Mouse (Mus musculus) hindbrain, postnatal 0 days (tissue): ENCODE data around the gene Chn2. TPM values are rescaled to one million over a fixed set of nuclear protein-coding genes. Genes with fewer than 3 reads are reported as not detected.

Source experiments
- ATAC-seq: fragments of 200-750 bp; cut with Nextera tagmentation; 2 replicates; pipeline ENCODE4 v1.8.0; 2017; ENCODE audit warnings: mild to moderate bottlenecking, moderate TSS enrichment, moderate library complexity
- DNase-seq: peaks from one replicate; pipeline ENCODE4 v3.0.0-alpha.2; 2015; ENCODE audit warnings: low spot score
- H3K27ac ChIP-seq: fragments of 300-500 bp; sonication (generic); 2 replicates; pipeline ENCODE4 v1.5.1; 2014; ENCODE audit warnings: mild to moderate bottlenecking
- H3K27me3 ChIP-seq: fragments of 300-500 bp; sonication (generic); 2 replicates; pipeline ENCODE4 v1.6.1; 2014; ENCODE audit warnings: low read length, mixed read lengths; ENCODE audit not compliant: insufficient read depth
- H3K36me3 ChIP-seq: fragments of 300-500 bp; sonication (generic); 2 replicates; pipeline ENCODE4 v1.6.1; 2014; ENCODE audit warnings: low read length, mixed read lengths; ENCODE audit not compliant: insufficient read depth
- H3K4me1 ChIP-seq: fragments of 300-500 bp; sonication (generic); 2 replicates; pipeline ENCODE4 v1.6.1; 2014; ENCODE audit warnings: antibody characterized with exemption, low read length, mixed read lengths; ENCODE audit not compliant: insufficient read depth
- H3K4me2 ChIP-seq: fragments of 300-500 bp; sonication (generic); 2 replicates; pipeline ENCODE4 v1.6.1; 2014; ENCODE audit warnings: low read depth, mild to moderate bottlenecking, low read length, moderate library complexity, mixed read lengths
- H3K4me3 ChIP-seq: fragments of 300-500 bp; sonication (generic); 2 replicates; pipeline ENCODE4 v1.5.1; 2014; ENCODE audit warnings: low read length
- H3K9ac ChIP-seq: fragments of 300-500 bp; sonication (generic); replicated peaks from 2 replicates; pipeline ENCODE4 v1.6.1; 2014; ENCODE audit warnings: mild to moderate bottlenecking, low read length, moderate library complexity, mixed read lengths
- H3K9me3 ChIP-seq: fragments of 300-500 bp; sonication (generic); 2 replicates; pipeline ENCODE4 v1.6.1; 2016; ENCODE audit warnings: low read length, mixed read lengths
- CTCF ChIP-seq: IDR thresholded peaks from 2 replicates; pipeline ENCODE4 v1.5.1; 2016; ENCODE audit warnings: antibody characterized with exemption, control low read depth, low read depth
- WGBS: fragments of 180-500 bp; shearing (Covaris S2); extraction: QIAGEN DNeasy Blood & Tissue Kit; methylation state at CpG from one replicate; pipeline ENCODE4 v1.1.7; 2014; 5-methylcytosine and 5-hydroxymethylcytosine counted together
- polyA plus RNA-seq: library from polyadenylated mRNA; unstranded; fragments of >200 nt; fragmentation: Nextera tagmentation; extraction: Ambion mirVana; gene quantifications from 2 replicates; pipeline ENCODE4 v1.2.1, GENCODE M21; 2015
- total RNA-seq: library from RNA; depleted of rRNA; stranded (reverse); fragments of >200 nt; gene quantifications from 2 replicates; pipeline ENCODE4 v1.2.3, GENCODE M21; 2014

The Chn2 gene
- total and polyA plus RNA-seq, 2 experiments from 2014 or later = 21.2 to 43.8 TPM

GRCm38 (mm10) chr6:54278613-54279012 is 239.3 kb downstream of the Chn2 start:
- Histone ChIP-seq H3K4me1 (peaks cover 4% of the 10 kb centered on the region), H3K36me3 (no peaks in the 10 kb centered on the region), H3K27me3 (no peaks in the 10 kb centered on the region), H3K4me3 (no peak overlapping the region), H3K9me3 (no peaks in the 10 kb centered on the region), H3K27ac (no peak overlapping the region), H3K9ac (no peak overlapping the region), H3K4me2 (no peak overlapping the region)
- no peak for TF ChIP-seq CTCF
- ATAC-seq = no peak
- DNase-seq = no peak
- 75% methylated on average over 2 of the region's 2 CpGs for WGBS

- Histone ChIP-seq H3K4me3 (no peak overlapping the region), H3K27ac (no peak overlapping the region), H3K9ac (no peak overlapping the region), H3K4me1 (peaks cover 4% of the 10 kb centered on the region), H3K9me3 (no peaks in the 10 kb centered on the region), H3K36me3 (no peaks in the 10 kb centered on the region), H3K27me3 (no peaks in the 10 kb centered on the region), H3K4me2 (no peak overlapping the region)
- DNase-seq (no peak), ATAC-seq (no peak)
- TF ChIP-seq CTCF = no peak
- 81% methylated on average over 11 of the region's 11 CpGs for WGBS
Measured at GRCm38 (mm10) chr6:54279391-54279790, 240.0 kb downstream of the Chn2 start.

DNA sequence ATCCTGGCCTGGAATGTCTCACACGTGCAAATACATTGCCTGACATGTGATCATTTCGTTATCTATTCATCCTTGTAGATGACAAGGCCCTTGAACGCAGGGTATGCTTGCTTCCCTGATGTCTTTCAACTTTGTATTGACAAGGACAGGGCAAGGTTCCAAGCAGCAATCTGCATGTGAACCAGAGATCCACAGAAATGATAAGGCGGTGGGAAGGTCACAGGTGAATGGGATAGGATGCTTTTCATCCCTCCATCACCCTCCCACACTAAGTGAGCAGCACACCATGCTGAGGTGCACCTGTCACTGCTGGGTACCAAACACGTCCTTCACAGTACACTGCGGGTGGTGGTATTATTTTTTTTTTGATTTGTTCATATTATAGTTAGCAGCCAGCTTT is 240.9 kb downstream of the Chn2 start:
- WGBS = 78% methylated on average over 6 of the region's 6 CpGs
- H3K4me3 ChIP-seq = no peak overlapping the region
- H3K9me3 ChIP-seq = no peaks in the 10 kb centered on the region
- ATAC-seq (no peak), DNase-seq (no peak)
- H3K4me2 ChIP-seq = no peak overlapping the region
- H3K36me3 ChIP-seq = no peaks in the 10 kb centered on the region
- no peaks in the 10 kb centered on the region for H3K27me3 ChIP-seq
- TF ChIP-seq CTCF = no peak
- no peak overlapping the region for H3K27ac ChIP-seq
- peaks cover 4% of the 10 kb centered on the region for H3K4me1 ChIP-seq
- no peak overlapping the region for H3K9ac ChIP-seq

DNA sequence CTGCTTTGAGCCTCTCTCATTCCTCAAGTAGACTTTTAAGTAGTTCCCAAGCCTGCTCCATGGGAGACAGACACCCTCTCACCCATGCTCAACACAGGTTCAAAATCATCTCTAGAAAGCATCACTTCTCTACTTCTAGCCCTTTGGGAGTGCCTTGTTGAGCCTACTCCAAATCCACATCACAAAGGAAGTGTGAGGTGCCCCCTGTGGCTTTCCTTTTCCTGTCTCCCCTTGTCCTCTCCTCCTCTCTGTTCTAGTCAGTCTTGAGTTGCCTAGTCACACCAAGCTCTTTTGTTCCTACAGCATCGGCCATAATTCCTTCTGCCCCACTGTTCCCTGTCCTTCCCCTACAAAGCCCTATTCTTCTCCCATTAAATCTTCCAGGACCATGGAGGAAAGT is 243.9 kb downstream of the Chn2 start:
- WGBS = 17% methylated on average over 1 of the region's 1 CpGs
- ATAC-seq = no peak

DNA sequence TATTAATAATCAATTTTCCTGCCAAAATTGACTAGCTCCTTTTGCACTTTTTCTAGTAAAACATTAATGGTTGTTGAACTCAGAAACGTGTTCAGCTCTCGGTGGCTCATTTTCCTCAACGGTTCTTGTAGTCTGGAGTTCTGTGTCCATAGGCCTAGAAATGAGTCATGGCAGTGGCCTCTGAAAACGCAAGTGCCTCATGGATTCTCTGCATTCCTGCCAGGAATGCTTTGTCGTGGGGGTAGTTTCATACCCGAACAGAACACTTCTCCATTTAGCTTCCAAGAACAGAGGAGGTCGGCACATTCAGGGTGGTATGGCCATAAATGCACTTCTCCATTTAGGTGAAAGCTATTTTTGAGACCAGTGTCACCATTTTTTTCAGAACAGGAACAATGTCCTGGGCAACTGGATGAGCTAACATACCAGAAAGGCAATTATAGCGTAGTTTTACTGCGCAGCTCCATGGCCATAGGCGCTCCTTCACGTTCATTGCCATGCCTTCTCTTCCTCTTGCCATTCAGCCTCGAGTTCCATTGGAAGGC is 244.9 kb downstream of the Chn2 start:
- Histone ChIP-seq H3K4me3 (no peak overlapping the region), H3K9ac (no peak overlapping the region), H3K27me3 (no peaks in the 10 kb centered on the region), H3K36me3 (no peaks in the 10 kb centered on the region), H3K4me2 (no peak overlapping the region), H3K27ac (no peak overlapping the region), H3K4me1 (no peaks in the 10 kb centered on the region), H3K9me3 (no peaks in the 10 kb centered on the region)
- ATAC-seq (no peak), DNase-seq (no peak)
- no peak for TF ChIP-seq CTCF
- 87% methylated on average over 12 of the region's 12 CpGs for WGBS

More for the DNA sequence above, 243.9 kb downstream of the Chn2 start:
- no peak overlapping the region for H3K27ac ChIP-seq
- no peaks in the 10 kb centered on the region for H3K27me3 ChIP-seq
- no peaks in the 10 kb centered on the region for H3K36me3 ChIP-seq
- no peak overlapping the region for H3K4me2 ChIP-seq
- TF ChIP-seq CTCF = no peak
- no peak overlapping the region for H3K4me3 ChIP-seq
- no peaks in the 10 kb centered on the region for H3K9me3 ChIP-seq
- DNase-seq = no peak
- no peaks in the 10 kb centered on the region; the same call in 1 of the 2 replicates for H3K4me1 ChIP-seq
- no peak overlapping the region for H3K9ac ChIP-seq

GRCm38 (mm10) chr6:54286813-54287212 is 247.5 kb downstream of the Chn2 start:
- no peak overlapping the region for H3K9ac ChIP-seq
- 74% methylated on average over 5 of the region's 5 CpGs for WGBS
- no peak overlapping the region for H3K4me2 ChIP-seq
- ATAC-seq (no peak), DNase-seq (no peak)
- no peaks in the 10 kb centered on the region for H3K27me3 ChIP-seq
- no peaks in the 10 kb centered on the region for H3K9me3 ChIP-seq
- no peaks in the 10 kb centered on the region for H3K4me1 ChIP-seq
- TF ChIP-seq CTCF = no peak
- no peak overlapping the region for H3K4me3 ChIP-seq
- H3K36me3 ChIP-seq = no peaks in the 10 kb centered on the region
- H3K27ac ChIP-seq = no peak overlapping the region

DNA sequence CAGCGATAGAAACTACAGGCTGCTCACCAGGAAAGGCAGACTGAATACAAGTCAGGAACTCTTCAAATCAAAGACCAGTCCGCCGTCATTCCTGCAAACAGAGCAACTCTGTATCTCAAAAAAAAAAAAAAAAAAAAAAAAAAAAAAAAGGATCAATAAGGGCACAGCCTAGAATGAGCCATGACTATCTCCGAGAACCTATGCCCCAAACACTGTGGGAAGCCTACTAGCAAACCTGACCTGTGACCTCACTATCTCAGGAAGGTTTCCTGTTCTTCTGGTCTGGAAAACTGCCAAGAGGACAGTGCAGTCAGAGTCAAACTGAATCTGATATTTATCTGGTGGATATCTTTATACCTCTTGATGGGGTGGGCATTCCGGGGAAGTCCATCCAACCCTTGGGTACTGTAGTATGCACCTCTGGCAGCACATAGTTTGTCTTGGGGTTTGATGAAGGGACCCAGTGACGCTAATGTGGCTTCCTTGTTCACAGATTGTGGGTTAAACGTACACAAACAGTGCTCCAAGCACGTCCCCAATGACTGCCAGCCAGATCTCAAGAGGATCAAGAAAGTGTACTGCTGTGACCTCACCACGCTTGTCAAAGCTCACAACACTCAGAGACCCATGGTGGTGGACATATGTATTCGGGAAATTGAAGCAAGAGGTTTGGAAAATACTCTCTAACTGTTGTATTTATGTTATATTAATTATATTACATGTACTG is 250.6 kb downstream of the Chn2 start:
- Histone ChIP-seq H3K9ac (no peak overlapping the region), H3K4me2 (no peak overlapping the region), H3K9me3 (no peaks in the 10 kb centered on the region), H3K27me3 (no peaks in the 10 kb centered on the region), H3K27ac (no peak overlapping the region), H3K4me3 (no peak overlapping the region), H3K36me3 (no peaks in the 10 kb centered on the region), H3K4me1 (no peaks in the 10 kb centered on the region)
- 78% methylated on average over 10 of the region's 10 CpGs for WGBS
- TF ChIP-seq CTCF = no peak
- DNase-seq (no peak), ATAC-seq (no peak)
